Mouse (Mus musculus) stomach, postnatal 0 days (tissue): ENCODE results near the gene Gm20604.

Source experiments
- CTCF ChIP-seq: IDR thresholded peaks from 2 replicates; pipeline ENCODE4 v1.5.1; 2016; ENCODE audit warnings: antibody characterized with exemption, low read depth, mild to moderate bottlenecking, moderate library complexity
- EP300 ChIP-seq: optimal IDR thresholded peaks from 2 replicates; pipeline ENCODE3; 2016; ENCODE audit warnings: antibody characterized with exemption

- no peak for TF ChIP-seq CTCF
- no peak for TF ChIP-seq EP300
Observed at GRCm38 (mm10) chr12:102761668-102762067, 3.2 kb upstream of the Gm20604 start.
